Mouse (Mus musculus) midbrain, embryonic 12.5 days (tissue): Measurements from ENCODE around the gene Gm20388. TPM values are rescaled to one million over a fixed set of nuclear protein-coding genes. Genes with fewer than 3 reads are reported as not detected.
A peak's percentile ranks its signal among the peaks of the same experiment; 100 is the strongest.

Experiments
- ATAC-seq: fragments of 200-750 bp; cut with Nextera tagmentation; 2 replicates; pipeline ENCODE4 v1.8.0; 2017; ENCODE audit warnings: low read depth, moderate TSS enrichment, moderate library complexity; ENCODE audit not compliant: low FRiP score
- H3K27ac ChIP-seq: fragments of 300-500 bp; sonication (generic); replicated peaks from 2 replicates; pipeline ENCODE4 v1.5.1; 2016; ENCODE audit warnings: mild to moderate bottlenecking
- H3K27me3 ChIP-seq: fragments of 300-500 bp; sonication (generic); 2 replicates; pipeline ENCODE4 v1.6.1; 2016; ENCODE audit warnings: mild to moderate bottlenecking
- H3K36me3 ChIP-seq: fragments of 300-500 bp; sonication (generic); 2 replicates; pipeline ENCODE4 v1.6.1; 2016
- H3K4me1 ChIP-seq: fragments of 300-500 bp; sonication (generic); 2 replicates; pipeline ENCODE4 v1.6.1; 2016
- H3K4me2 ChIP-seq: fragments of 300-500 bp; sonication (generic); replicated peaks from 2 replicates; pipeline ENCODE4 v1.6.1; 2016; ENCODE audit warnings: mild to moderate bottlenecking, moderate library complexity
- H3K4me3 ChIP-seq: fragments of 300-500 bp; sonication (generic); 2 replicates; pipeline ENCODE4 v1.5.1; 2016; ENCODE audit warnings: mild to moderate bottlenecking
- H3K9ac ChIP-seq: fragments of 300-500 bp; sonication (generic); replicated peaks from 2 replicates; pipeline ENCODE4 v1.6.1; 2016; ENCODE audit warnings: mild to moderate bottlenecking, moderate library complexity
- H3K9me3 ChIP-seq: fragments of 300-500 bp; sonication (generic); 2 replicates; pipeline ENCODE4 v1.6.1; 2016; ENCODE audit warnings: mild to moderate bottlenecking
- WGBS: fragments of 180-500 bp; shearing (Covaris S2); methylation state at CpG from one replicate; pipeline ENCODE4 v1.1.7; 2016; 5-methylcytosine and 5-hydroxymethylcytosine counted together
- polyA plus RNA-seq: library from polyadenylated mRNA; unstranded; fragments of >200 nt; fragmentation: Nextera tagmentation; extraction: Ambion mirVana; gene quantifications from 2 replicates; pipeline ENCODE4 v1.2.1, GENCODE M21; 2016

The Gm20388 gene
- polyA plus RNA-seq, 1 experiment from 2014 or later, result not detected

GRCm38 (mm10) chr8:122523652-122524360 is 2613.2 kb downstream of the Gm20388 start:
- 21% methylated on average over 23 of the region's 23 CpGs for WGBS
- ATAC-seq, result no peak
- no peaks in the 10 kb centered on the region for H3K36me3 ChIP-seq
- H3K4me1 ChIP-seq, result peaks cover 22% of the 10 kb centered on the region
- H3K4me3 ChIP-seq, result no peak overlapping the region
- H3K4me2 ChIP-seq, result peak overlapping the region; percentile 22
- H3K9me3 ChIP-seq, result no peaks in the 10 kb centered on the region
- H3K27me3 ChIP-seq, result peaks cover 17% of the 10 kb centered on the region
- H3K27ac ChIP-seq, result peak overlapping the region; percentile 64
- H3K9ac ChIP-seq, result no peak overlapping the region; the same call in 1 of the 2 replicates

DNA sequence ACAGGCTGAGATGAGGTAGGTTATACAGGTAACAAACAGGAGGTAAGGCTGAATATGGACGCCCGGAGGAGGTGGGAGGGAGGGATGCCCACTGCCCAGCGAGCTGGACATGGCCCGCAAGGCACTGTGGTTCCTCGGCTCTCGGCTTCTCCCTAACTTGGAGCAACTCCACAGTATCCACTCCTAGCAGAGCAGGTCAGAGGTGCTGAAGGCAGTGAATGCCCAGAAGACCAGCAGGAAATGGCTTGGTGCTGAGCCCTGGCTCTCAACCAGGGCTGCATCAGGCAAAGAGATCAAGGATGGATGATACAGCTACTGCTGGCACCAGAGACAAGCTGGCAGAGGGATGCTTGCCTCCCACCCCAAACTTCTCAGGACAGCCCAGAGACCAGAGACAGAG is 2613.9 kb downstream of the Gm20388 start:
- Histone ChIP-seq H3K9me3 (no peaks in the 10 kb centered on the region), H3K36me3 (no peaks in the 10 kb centered on the region), H3K27ac (no peak overlapping the region), H3K27me3 (peaks cover 17% of the 10 kb centered on the region), H3K9ac (no peak overlapping the region), H3K4me2 (no peak overlapping the region; the same call in 1 of the 2 replicates), H3K4me1 (peaks cover 22% of the 10 kb centered on the region), H3K4me3 (no peak overlapping the region)
- ATAC-seq, result no peak
- 76% methylated on average over 6 of the region's 6 CpGs for WGBS

GRCm38 (mm10) chr8:122525004-122525403 is 2614.4 kb downstream of the Gm20388 start:
- Histone ChIP-seq H3K4me2 (no peak overlapping the region), H3K9me3 (no peaks in the 10 kb centered on the region), H3K27ac (no peak overlapping the region), H3K9ac (no peak overlapping the region), H3K4me3 (no peak overlapping the region), H3K4me1 (peaks cover 22% of the 10 kb centered on the region), H3K36me3 (no peaks in the 10 kb centered on the region), H3K27me3 (peaks cover 17% of the 10 kb centered on the region)
- WGBS, result 84% methylated on average over 6 of the region's 6 CpGs
- ATAC-seq, result no peak

- H3K36me3 ChIP-seq, result no peaks in the 10 kb centered on the region
- H3K4me2 ChIP-seq, result no peak overlapping the region
- H3K9ac ChIP-seq, result no peak overlapping the region
- H3K9me3 ChIP-seq, result no peaks in the 10 kb centered on the region
- H3K4me1 ChIP-seq, result peaks cover 22% of the 10 kb centered on the region
- H3K27ac ChIP-seq, result no peak overlapping the region
- no peak overlapping the region for H3K4me3 ChIP-seq
- H3K27me3 ChIP-seq, result peaks cover 17% of the 10 kb centered on the region
- WGBS, result 81% methylated on average over 3 of the region's 3 CpGs
- no peak for ATAC-seq
These were observed 2615.4 kb downstream of the Gm20388 start for GRCm38 (mm10) chr8:122526084-122526483.

DNA sequence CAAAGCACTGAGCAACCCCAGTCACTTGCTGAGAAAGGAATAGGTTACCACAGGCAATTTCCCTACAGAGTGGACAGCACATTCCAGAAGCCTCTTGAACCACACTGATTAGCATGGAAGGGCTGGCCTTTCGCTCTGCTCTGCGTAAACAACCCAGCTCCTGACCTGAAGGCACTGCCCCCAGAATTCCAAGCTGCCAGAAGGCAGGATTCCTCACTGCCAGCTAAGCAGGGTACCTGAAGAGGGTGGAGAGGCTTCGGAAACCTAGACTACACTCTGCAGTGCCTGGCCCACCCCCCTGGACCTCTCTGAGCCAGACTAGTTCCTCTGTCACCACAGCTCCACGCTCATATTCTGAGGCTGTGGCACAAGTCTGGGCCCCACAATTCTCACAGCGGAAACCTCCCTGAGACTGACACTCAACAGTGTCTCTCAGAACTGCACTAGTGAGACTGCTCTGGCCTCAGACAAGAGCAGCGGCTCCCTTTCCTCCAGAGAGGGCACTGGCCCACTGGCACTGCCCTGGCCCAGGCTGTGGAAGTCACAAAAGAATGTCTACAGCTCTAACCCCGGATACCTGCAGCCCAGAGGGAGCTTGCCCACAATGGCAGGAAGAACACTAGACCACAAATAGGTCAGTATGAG is 2616.0 kb downstream of the Gm20388 start:
- H3K4me1 ChIP-seq, result peaks cover 22% of the 10 kb centered on the region
- no peaks in the 10 kb centered on the region for H3K9me3 ChIP-seq
- no peak overlapping the region for H3K9ac ChIP-seq
- 80% methylated on average over 7 of the region's 7 CpGs for WGBS
- no peak overlapping the region for H3K4me2 ChIP-seq
- no peaks in the 10 kb centered on the region for H3K36me3 ChIP-seq
- no peak overlapping the region for H3K27ac ChIP-seq
- peaks cover 17% of the 10 kb centered on the region for H3K27me3 ChIP-seq
- ATAC-seq, result no peak
- no peak overlapping the region for H3K4me3 ChIP-seq

DNA sequence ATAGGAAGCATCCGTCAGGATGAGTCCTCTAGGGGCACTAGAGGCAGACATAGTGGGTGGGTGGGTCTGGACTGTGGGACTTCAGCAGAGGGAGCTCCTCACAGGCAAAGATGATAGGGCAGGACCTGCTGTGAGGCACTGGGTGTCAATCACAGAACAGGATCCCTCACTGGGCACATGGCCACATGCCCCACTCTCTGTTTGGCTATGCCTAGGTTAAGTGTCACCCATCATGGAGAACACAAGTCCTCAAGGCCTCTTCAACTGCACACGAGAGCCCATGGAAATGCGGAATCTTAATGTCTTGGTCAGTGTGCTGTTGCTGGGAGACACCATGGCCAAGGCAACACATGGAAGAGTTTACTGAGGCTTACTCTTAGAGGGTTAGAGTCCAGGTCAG is 2617.3 kb downstream of the Gm20388 start:
- no peaks in the 10 kb centered on the region for H3K9me3 ChIP-seq
- H3K27ac ChIP-seq, result no peak overlapping the region
- WGBS, result 89% methylated on average over 3 of the region's 3 CpGs
- H3K4me2 ChIP-seq, result no peak overlapping the region
- H3K4me3 ChIP-seq, result no peak overlapping the region
- no peaks in the 10 kb centered on the region for H3K36me3 ChIP-seq
- no peak for ATAC-seq
- peaks cover 16% of the 10 kb centered on the region for H3K27me3 ChIP-seq
- H3K9ac ChIP-seq, result no peak overlapping the region
- peaks cover 21% of the 10 kb centered on the region for H3K4me1 ChIP-seq

DNA sequence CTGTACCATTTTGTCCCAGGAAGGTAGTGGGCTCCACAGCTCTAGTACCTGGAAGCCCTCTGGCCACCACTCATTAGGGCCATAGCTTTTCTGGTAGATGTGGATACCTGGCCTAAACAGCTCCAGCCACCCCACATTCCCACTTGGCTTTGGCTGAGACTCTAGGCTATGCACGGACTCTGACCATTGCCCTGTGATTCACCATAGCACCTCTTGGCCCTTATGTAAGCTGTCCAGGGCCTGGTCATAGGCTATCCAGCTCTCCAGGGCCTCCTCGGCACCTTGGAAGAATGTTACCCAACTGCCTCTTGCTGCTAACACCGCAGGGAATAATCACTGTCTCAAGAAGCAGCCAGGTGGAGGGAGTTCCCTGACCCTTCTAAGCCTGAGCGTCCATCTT is 2618.5 kb downstream of the Gm20388 start:
- no peaks in the 10 kb centered on the region for H3K9me3 ChIP-seq
- no peak overlapping the region for H3K9ac ChIP-seq
- 86% methylated on average over 4 of the region's 4 CpGs for WGBS
- H3K27me3 ChIP-seq, result peaks cover 6% of the 10 kb centered on the region; the same call in 1 of the 2 replicates
- H3K27ac ChIP-seq, result no peak overlapping the region
- no peaks in the 10 kb centered on the region for H3K36me3 ChIP-seq
- H3K4me1 ChIP-seq, result peaks cover 9% of the 10 kb centered on the region
- H3K4me3 ChIP-seq, result no peak overlapping the region
- ATAC-seq, result no peak
- no peak overlapping the region for H3K4me2 ChIP-seq

DNA sequence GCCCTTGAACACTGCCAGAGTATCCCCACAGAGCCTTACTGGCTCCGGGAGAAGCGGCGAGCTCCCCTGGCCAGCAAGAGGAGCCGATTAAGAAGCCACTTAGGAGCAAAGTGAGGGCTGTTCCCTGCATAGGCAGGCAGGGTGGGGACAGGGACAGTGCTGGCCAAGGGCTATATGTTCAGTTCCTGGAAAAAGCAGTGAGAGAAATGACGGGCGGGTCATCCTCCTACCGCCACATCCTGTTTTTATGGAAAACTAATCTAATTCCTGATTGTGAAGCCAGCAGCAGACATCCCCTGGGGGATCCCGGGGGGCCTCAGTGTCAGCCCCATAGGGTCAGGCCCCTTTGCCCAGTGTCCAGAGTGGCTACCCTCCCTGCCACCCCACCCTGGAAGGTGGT is 2620.7 kb downstream of the Gm20388 start:
- H3K4me2 ChIP-seq, result no peak overlapping the region
- no peaks in the 10 kb centered on the region for H3K4me1 ChIP-seq
- H3K9me3 ChIP-seq, result no peaks in the 10 kb centered on the region
- WGBS, result 86% methylated on average over 8 of the region's 8 CpGs
- H3K27ac ChIP-seq, result no peak overlapping the region
- H3K4me3 ChIP-seq, result no peak overlapping the region
- H3K9ac ChIP-seq, result no peak overlapping the region
- ATAC-seq, result no peak
- no peaks in the 10 kb centered on the region for H3K27me3 ChIP-seq
- no peaks in the 10 kb centered on the region for H3K36me3 ChIP-seq

GRCm38 (mm10) chr8:122537033-122537432 is 2626.4 kb downstream of the Gm20388 start:
- no peak overlapping the region for H3K27ac ChIP-seq

DNA sequence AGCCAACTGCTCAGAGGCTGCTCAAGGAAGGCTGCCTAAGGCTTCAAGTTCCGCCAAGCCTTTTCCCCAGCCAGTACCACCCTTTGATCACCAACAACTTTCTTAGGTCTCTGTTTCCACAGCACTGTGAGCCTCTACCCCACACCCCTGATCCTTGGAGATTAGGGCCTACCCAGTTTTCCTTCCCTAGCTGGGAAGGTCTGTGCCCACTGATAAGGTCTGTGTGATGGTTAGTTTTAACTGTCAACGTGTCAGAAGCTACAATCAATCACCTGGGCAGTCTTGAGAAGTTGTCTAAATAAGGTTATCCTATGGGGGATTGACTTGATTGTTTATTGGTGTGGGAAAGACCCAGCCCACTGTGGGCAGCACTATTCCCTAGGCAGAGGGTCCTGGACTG is 2627.2 kb downstream of the Gm20388 start:
- H3K27me3 ChIP-seq, result no peaks in the 10 kb centered on the region
- H3K4me3 ChIP-seq, result no peak overlapping the region
- no peak for ATAC-seq
- H3K4me2 ChIP-seq, result no peak overlapping the region
- no peak overlapping the region for H3K9ac ChIP-seq
- H3K4me1 ChIP-seq, result peaks cover 6% of the 10 kb centered on the region; the same call in 1 of the 2 replicates
- WGBS, result 91% methylated on average over 2 of the region's 2 CpGs
- no peak overlapping the region for H3K27ac ChIP-seq
- H3K9me3 ChIP-seq, result no peaks in the 10 kb centered on the region
- no peaks in the 10 kb centered on the region for H3K36me3 ChIP-seq

More at GRCm38 (mm10) chr8:122537033-122537432, 2626.4 kb downstream of the Gm20388 start:
- Histone ChIP-seq H3K4me2 (no peak overlapping the region), H3K36me3 (no peaks in the 10 kb centered on the region), H3K9ac (no peak overlapping the region), H3K4me1 (peaks cover 6% of the 10 kb centered on the region; the same call in 1 of the 2 replicates), H3K4me3 (no peak overlapping the region), H3K9me3 (no peaks in the 10 kb centered on the region), H3K27me3 (no peaks in the 10 kb centered on the region)
- WGBS, result 75% methylated on average over 6 of the region's 6 CpGs
- no peak for ATAC-seq

GRCm38 (mm10) chr8:122538310-122539076 is 2627.9 kb downstream of the Gm20388 start:
- Histone ChIP-seq H3K36me3 (no peaks in the 10 kb centered on the region), H3K27me3 (no peaks in the 10 kb centered on the region), H3K9me3 (no peaks in the 10 kb centered on the region), H3K27ac (no peak overlapping the region), H3K4me2 (no peak overlapping the region), H3K9ac (no peak overlapping the region), H3K4me1 (peaks cover 6% of the 10 kb centered on the region; the same call in 1 of the 2 replicates), H3K4me3 (no peak overlapping the region)
- WGBS, result 89% methylated on average over 9 of the region's 9 CpGs
- ATAC-seq, result no peak

DNA sequence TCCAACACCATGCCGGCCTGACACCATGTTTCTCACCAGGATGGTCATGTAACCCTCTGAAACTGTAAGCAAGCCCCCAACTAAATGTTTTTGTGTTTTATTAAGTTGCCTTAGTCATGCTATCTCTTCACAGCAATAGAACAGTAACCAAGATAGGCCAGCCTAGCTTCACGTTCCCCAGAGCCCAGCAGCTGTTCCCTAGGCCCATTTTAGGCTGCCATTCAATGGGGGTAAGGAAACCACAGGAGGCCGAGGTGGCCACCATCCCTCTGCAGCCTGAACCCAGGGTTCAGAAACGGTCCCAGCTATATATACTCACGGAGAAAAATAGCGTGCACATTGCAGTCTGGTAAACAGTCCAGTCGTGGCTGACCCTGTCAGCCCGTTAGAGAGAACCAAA is 2633.5 kb downstream of the Gm20388 start:
- Histone ChIP-seq H3K27me3 (peaks cover 14% of the 10 kb centered on the region), H3K9me3 (no peaks in the 10 kb centered on the region), H3K36me3 (no peaks in the 10 kb centered on the region), H3K27ac (no peak overlapping the region), H3K4me2 (no peak overlapping the region), H3K4me3 (no peak overlapping the region), H3K4me1 (0 out of 2 replicates have a peak, but pooled peaks cover 2% of the 10 kb centered on the region), H3K9ac (no peak overlapping the region)
- no peak for ATAC-seq
- WGBS, result 90% methylated on average over 8 of the region's 8 CpGs
